Mouse (Mus musculus): ENCODE results near the gene Mindy4.

GRCm38 (mm10) chr6:55294549-55295131 is 91.5 kb downstream of the Mindy4 start:
- TF ChIP-seq CTCF (IDR thresholded peaks at IDR 0.05; ENCODE audit: extremely low read depth, insufficient read depth, insufficient read length, insufficient replicate concordance) (no peak), POLR2A (IDR thresholded peaks at IDR 0.05; ENCODE audit: low read depth, low read length) (no peak)
